Mouse (Mus musculus): ENCODE measurements around the gene Scg2. TPM values are rescaled to one million over a fixed set of nuclear protein-coding genes. Genes with fewer than 3 reads are reported as not detected.

Scg2 gene
- total RNA-seq (2021) = not detected
- long read RNA-seq, experiment 1 = 0 reads
- long read RNA-seq, experiment 2 = 0 reads

DNA sequence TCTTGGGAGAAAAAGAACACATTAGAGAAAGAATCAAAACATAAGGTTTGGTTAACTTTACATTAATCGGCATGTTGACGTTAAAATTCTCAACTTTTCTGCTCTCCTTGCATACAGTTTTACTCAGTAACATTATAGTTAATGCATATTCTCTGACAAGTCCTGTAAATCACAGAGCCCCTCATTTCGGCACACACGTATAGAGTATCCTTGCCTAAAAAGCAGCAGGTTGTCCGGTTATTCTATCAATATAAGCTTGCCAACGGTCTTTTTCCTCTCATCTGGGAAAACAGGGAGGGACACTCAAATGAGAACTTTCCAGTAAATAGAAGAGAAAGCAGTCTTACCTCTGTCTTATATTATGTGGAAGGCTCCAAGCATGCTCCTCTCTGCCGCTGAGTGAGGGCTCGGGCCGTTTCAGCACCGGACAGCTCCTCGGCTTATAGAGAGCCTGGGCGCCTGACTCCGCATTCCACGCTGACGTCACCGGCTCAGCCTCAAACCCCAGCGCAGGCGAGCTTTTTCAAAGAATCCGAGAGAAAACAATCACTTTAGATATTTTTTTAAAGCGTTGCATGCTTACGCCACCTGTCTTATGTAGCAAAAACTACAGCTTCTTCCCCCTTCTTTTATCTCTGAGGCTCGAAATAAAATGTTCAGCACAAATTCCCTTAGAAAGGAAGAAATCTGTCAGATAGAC lies at the start of gene Scg2:
TSS of gene Scg2 (minus strand) at position 512 of the 700 bp plus-strand sequence.
- intact Hi-C loops (cut with DNase I) = no loop called here
- DNase-seq = peak; percentile 31 to 37

DNA sequence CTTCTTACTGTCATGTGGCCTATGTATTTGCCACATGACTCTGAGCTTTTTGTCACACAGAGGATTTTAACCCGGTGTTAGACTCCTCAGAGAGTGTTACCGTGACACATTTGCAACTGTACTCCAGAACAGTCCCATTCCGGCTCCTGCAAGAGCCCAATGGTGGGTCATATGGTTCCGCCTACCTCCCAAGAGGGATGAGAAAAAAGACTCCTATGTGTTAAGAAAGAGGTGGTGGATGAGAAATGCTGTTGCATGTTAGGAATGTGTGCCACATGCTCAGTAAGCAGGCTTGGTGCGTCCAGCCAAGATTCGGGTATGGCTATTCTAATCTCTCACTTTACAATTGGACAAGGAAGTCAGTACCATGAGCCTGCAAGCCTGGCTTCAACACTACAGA lies 45.6 kb upstream of the Scg2 start:
- no peak for DNase-seq
- intact Hi-C loops (cut with DNase I) = no loop called here

DNA sequence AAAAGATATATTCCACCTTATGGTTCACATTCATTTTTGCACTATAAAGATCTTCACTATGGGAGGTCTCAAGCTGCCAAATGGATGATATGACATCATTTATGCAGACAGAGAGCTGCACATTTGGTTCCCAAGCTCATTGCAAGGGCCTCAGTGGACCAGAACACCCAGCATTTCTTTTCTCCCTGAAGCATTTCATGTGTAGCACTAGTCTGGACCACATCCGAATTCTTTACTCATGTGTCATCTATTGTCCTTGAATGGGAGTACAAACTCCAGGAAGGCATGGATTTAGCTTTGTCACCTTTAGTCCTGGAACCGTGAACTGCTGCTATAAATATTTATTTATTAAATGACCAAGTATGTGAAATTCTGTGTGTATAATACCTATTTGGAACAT lies 30.9 kb upstream of the Scg2 start:
- DNase-seq = no peak
- intact Hi-C loops (cut with DNase I) = no loop called here

DNA sequence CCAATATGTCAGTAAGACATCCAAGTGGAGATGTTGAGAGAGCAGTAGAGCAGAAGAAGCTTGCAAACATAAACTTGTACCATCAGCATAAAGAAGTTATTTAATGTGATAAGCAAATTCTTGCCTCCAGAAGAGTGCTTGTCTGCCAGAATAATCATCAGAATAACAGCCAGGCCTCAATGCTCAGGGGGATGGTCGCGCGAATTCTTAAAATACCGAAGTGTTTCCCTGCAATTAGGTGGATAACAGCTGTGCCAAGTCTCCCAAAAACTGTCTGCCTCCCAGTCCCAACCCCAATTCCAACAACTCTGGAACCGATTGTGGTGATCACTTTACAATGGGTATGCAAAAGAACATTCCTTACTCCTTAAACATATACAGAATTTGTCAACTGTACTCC lies 30.0 kb upstream of the Scg2 start:
- DNase-seq = no peak
- intact Hi-C loops (cut with DNase I) = no loop called here

DNA sequence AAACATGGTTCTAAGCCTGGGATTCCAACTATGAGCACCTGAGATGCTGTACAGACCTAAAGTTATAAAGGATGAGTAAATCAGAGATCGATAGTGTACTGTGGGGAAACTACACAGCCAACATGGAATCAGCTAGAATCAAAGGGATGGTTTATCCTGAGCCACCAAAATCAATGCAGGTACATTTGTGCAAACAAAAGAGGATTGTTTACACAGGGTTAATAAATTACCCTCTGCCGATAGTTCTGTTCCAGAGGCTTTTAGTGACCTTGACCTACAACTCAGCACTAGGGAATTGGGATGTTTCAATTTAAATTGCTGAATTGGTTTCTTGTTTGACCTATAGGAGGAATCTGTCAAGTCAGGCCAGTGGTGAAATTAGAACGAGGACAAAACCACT lies 26.7 kb upstream of the Scg2 start:
- intact Hi-C loops (cut with DNase I) = no loop called here
- DNase-seq = no peak

DNA sequence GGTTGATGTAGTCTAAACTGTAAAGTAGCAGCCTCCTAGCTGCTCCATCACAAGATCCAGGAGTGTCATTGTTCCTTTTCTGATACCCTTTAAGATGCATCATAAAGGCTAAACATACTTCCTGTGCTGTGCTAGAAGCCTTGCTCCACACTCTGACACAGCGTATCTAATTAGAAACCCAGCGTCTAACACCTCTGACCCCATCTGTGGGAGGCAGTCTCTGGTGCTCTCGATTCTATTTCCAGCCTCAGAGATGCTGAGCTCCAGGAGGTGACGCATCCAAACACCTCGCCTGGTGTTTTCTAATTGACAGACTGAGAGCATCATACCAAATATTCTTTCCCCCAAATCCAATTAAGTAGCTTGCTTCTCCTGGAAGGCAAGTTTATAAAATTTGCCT lies 18.6 kb upstream of the Scg2 start:
- intact Hi-C loops (cut with DNase I) = no loop called here

DNA sequence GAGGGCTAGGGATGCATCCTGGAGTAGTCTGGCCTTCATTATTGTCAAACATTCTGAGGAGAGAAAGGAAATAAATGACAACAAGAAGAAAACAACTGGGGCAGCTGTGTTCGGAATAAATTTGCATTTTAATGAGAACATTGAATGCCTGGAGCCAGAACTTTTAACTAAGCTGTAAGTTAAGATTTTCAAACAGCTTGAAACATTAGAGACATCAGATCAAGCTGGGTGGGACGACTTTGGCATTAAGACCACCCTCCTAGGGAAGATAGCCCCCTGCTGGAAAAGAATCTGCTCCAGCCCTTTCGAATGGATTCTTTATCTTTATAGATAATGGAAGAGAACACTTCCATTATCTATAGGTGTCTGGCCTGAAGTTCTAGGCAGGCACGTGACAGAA lies 14.2 kb upstream of the Scg2 start:
- intact Hi-C loops (cut with DNase I) = no loop called here

More for the DNA sequence above, 18.6 kb upstream of the Scg2 start:
- no peak for DNase-seq

DNA sequence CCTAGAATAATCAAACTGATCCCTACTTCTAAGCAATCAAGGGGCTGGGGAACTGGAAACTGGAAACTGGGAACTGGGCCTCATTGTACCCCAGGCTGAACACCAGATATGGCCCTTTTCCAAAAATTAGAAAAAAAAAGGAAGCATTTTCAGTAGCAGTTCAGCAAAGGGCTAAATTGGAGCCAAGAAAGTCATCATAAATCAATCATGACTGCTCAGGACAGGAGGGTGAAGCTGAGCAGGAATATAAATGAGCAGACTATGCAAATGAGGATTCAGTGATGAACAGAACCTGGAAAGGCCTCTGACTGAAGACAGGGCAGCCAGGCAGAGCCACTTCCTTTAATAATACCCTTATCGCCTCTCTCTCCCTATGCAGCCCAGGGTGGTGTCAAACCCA lies 12.4 kb upstream of the Scg2 start:
- intact Hi-C loops (cut with DNase I) = no loop called here

More for the DNA sequence above, 14.2 kb upstream of the Scg2 start:
- no peak for DNase-seq

DNA sequence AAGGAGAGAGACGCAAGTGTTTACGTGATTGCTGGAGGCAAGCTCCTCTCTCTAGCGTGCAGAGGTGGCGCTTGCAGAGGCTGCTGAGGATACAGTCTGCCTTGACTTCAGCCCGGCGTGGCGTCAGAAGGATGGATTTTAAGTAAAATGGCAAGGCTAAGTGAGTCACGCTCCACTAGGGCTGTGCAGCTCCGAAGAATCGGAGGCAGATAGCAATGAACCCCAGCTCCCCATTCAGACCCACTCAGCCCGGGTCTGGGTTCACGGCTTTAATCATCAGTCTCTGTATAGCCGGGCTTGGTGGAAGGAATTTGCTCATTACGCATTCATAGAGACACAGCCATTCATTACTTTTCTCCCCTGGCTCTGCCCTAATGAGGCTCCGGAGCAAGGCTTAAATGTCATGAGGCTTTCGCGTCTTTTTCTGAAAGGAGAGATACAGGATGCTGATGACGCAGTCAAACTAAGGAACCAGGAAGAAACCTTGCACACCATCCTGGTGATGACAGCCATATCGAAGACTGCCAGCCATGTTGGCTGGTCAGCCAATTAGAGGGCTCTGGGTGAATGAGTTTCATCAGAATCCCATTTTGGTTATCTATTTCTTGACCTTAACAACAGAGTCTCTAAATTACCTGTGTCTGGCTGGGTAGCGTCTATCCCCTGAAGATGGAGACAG lies 10.6 kb upstream of the Scg2 start:
- no peak for DNase-seq
- intact Hi-C loops (cut with DNase I) = no loop called here

More for the DNA sequence above, 12.4 kb upstream of the Scg2 start:
- no peak for DNase-seq

DNA sequence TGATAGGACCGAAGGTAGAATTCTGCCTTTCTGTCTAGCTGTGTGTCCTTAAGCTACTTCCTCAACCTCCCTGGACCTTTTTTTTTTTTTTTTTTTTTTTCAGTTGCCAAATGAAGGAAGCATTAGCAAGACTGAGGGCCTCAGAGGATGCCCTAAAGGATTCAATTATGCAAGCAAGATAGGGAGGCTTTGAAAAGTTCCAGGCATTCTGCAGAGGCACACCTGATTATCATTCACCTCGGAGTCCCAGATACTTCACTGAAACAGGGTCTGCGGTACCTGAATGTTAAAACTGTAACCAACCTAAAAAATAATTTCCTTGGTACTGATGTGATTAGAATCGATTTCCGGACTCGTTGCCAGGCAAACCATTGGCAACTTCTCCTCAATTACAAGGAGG lies 10.0 kb upstream of the Scg2 start:
- no peak for DNase-seq
- intact Hi-C loops (cut with DNase I) = no loop called here

DNA sequence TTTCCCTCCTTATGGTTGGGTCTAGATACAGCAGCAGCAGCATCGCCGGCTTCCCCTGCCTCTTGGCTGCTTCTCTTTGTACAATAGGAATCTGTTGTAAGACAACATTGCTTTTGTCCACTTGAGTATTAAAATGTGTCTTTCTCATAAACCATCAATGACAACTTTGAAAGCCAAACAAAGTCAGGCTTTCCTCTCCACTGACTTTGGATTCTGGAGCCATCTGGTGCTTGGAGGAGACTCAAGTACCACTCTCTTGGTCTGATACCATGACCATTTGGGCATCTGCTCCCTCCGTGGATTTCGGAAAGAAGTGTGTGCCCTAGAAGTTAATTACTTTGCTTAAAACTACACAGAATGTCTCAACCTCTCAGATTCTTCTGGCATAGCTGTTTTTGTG lies 5.7 kb upstream of the Scg2 start:
- intact Hi-C loops (cut with DNase I) = no loop called here
- no peak for DNase-seq

DNA sequence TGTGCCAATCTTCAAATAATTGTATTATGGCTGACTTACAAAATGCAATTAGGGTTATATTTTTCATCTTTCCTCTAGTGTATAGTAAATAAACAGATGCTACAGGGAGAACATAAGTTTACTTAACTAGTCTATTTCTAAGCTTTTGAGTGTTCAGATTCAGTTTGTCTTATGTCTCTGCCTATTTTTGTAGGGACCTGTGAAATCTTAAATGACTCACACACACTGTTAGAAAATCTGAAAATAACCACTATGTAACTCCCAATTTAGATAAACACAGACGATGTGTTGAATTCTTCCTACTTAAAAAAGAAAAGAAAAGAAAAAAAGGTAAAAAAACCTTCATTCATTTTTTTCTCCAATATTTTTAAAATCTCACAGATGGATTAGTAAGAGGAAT lies 2.2 kb downstream of the Scg2 start:
- intact Hi-C loops (cut with DNase I) = no loop called here
- DNase-seq = no peak

DNA sequence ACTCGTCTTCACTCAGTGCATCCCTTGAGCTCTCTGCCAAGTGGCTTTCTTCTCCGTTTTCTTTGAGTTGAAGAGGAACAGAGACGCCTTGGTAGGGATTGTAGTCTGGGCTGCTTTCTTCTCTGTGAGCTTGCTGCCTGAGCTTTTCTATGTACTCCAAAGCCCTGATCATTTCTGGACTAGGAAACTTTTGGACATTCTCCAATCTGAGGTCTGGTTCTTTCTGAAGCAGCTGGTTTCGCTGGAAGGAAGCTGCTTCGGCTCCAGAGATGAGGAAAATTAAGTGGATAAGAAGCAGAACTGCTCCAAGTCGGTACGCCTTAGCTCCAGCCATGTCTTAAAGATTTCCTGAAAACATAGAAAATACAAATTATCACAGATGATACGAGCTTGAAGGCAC lies 3.2 kb downstream of the Scg2 start:
- DNase-seq = no peak
- intact Hi-C loops (cut with DNase I) = no loop called here

DNA sequence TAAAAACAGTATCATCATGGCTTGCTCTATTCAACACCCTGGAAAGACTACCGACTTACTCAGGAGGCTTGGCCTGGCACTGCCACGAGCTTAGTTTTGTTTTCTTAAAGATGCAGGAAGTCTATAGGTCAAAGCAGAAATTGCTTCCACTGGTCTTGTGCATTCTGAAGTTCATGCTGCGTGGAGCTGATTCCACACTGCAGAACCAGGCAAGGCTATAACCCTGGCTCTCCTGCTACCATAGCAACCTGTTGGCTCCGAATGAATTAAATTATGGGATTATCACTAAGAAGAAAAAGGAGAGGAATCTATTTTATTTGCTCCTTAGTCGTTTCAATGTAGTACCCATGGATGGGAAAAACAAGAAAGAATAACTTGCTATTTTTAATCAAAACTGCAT lies 10.9 kb downstream of the Scg2 start:
- intact Hi-C loops (cut with DNase I) = no loop called here
- no peak for DNase-seq

DNA sequence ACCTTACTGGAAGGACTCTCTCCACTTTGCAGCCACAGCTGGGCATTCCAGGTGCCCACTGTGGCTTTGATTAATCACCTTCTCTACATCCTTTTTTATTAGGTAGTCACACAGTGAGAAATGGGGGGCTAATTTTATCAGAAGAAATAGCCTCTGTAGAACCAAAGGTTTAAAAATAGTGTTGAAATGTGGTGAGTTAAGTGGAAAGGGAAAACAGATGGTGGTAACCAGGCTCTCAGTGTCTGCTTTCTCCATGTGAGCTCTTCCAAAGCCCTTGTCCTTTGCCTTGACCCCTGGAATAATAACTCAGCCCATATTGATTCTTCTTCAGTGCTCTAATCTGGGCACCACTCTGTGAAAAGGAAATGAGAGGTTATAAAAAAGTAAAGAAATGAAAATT lies 24.4 kb downstream of the Scg2 start:
- intact Hi-C loops (cut with DNase I) = no loop called here
- DNase-seq = no peak

DNA sequence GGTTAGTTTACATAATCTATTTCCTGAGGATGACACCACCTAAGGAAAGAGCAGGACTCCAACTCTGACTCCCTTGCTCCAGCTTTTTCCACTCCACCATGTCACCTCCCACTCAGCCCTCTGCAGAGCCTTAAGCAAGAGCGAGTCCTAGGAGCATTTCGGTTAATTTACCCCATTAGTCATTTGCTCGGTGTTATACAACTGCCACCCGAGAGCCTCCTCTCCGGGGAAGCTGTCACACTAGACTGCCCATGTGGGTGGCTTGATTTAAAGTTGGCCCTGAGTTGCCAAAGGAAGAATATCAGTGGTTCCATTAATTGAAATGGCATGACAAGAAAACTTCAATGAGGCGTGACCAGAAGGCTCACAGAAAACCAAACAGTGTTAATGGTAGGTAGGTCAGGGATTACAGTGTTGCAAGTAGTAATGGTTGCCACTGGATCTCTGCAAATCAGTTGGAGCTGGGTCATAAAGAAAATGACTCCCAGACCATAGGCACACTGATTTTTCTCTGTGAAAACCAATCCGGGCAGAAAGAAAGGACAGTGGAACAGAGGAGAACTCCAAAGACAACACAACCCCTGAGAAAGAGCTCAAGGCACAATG lies 33.5 kb downstream of the Scg2 start:
- intact Hi-C loops (cut with DNase I) = no loop called here

DNA sequence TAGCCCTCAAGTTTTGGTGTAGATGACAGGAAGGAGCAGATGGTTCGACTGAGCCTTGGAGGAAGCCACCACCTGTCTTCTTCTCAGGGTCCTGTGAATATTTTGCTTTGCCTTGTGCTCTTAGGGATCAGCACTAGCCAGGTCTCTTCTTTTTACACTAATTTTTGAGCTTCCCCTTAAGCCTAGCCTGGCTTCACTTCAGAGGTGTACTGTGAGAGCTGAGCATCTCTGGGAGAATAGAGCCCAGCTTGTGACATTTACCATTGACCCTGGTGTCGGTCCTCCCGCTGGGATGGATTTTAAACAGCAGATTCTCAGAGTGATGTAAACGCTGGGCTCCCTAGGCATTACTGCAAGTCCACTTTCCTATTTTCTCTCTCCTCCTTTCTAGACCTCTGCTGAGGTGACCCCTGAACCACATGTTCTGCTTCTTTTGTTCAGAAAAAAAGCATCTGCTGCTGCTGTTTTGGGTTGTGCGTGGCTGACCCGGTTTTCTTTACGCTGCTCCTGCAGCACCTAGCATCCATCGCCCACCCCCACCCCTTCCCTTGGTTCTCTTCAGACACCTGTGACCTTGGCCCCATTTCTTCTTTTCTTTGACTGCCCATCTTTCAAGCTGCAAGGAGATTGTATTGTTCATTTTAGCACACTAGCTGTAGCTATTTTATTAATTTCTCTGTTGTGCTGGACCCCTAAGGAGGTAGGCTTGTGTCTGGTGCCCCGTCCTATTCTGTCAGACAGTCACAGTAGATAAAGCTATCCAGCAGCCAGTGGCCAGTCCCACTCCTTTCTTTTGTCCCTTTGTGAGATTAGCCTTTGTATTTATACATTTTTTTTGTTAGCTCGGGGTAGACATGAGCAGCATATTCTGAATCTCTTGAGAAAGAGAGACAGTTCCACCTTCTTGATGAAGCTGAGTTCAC lies 38.6 kb downstream of the Scg2 start:
- no peak for DNase-seq
- intact Hi-C loops (cut with DNase I) = no loop called here

More for the DNA sequence above, 33.5 kb downstream of the Scg2 start:
- DNase-seq = no peak

DNA sequence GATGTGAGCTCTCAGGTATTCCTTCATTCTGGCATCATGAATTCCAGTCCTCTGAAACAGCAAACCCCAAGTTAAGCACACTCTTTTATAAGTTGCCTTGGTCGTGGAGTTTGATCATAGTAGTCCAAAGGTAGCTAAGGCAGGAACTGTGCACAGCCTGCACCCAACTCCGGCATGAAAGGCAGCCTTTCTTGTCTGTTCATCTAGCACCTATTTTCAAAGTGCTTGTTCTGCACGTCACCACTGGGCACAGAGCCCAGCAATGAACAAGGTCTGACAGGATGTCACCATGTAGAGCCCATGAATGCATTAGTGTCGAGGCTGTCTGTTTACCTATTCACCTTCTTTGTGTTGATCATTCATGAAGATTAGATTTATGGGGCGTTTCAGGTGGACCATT lies 39.6 kb downstream of the Scg2 start:
- intact Hi-C loops (cut with DNase I) = no loop called here
- no peak for DNase-seq
